Mouse (Mus musculus): Measurements from ENCODE around the gene Procr. TPM values are rescaled to one million over a fixed set of nuclear protein-coding genes. Genes with fewer than 3 reads are reported as not detected.

Gene Procr
- total and polyA plus RNA-seq, 3 experiments = 2.4 to 4.8 (median 3.0) TPM

DNA sequence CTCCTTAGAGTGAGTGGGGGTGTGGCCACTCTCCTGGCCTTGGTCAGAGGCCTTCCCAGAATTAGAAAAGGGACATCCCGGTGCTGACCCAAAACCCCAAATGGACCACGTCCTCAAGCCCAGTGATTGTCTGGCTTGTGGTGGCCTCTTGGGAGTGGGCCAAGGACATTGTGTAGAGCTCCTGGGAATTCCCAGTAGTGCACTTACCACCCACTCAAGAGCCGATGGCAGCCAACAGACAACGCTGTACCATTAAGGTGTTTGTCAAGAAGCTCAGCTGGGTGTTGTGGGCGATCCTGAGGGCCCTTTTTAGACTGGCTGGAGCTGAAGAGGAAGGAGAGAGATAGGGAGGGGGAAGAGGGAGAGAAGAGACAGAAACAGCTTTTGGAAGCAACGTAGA, 33.6 kb downstream of the Procr start:
- no peaks in the 10 kb centered on the region for H3K36me3 ChIP-seq (ENCODE audit: control insufficient read depth, insufficient read depth, low read length)
- intact Hi-C loops (cut with DNase I) = no loop called here

DNA sequence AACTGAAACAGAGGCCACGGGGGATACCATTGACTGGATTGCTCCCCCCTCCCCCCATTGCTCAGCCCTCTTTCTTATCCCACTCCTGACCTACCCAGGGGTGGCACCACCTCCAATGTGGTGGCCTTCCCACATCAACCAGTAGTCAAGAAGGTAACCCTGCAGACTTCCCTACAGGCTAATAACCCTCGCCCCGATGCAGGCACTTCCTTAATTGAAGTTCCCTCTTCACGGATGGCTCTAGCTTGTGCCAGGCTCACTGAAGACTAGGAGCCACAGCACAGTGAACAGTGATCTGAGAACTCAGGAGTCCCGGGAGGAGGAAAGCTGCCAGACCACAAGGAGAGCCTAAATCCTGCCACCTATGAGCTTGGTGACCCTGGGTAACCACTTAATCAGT, 36.0 kb downstream of the Procr start:
- Histone ChIP-seq H3K4me1 (ENCODE audit: control insufficient read depth, insufficient read depth, low read length) (no peaks in the 10 kb centered on the region), H3K27ac (no peak overlapping the region), H3K36me3 (ENCODE audit: control insufficient read depth, insufficient read depth, low read length) (no peaks in the 10 kb centered on the region), H3K79me2 (replicated peaks; ENCODE audit: control insufficient read depth, insufficient read depth, low read length) (no peaks in the 10 kb centered on the region), H3K27me3 (ENCODE audit: control insufficient read depth, insufficient read depth, low read length) (no peaks in the 10 kb centered on the region; the same call in 1 of the 2 replicates), H3K4me3 (no peak overlapping the region), H3K9ac (ENCODE audit: low read depth, low read length) (no peak overlapping the region)
- no peak for DNase-seq
- no peak for TF ChIP-seq POLR2A (IDR thresholded peaks at IDR 0.05; ENCODE audit: insufficient read depth, low read depth, low read length)
- no peak for TF ChIP-seq EP300 (IDR thresholded peaks at IDR 0.05; ENCODE audit: insufficient read depth, low read depth, low read length)
- TF ChIP-seq CTCF (IDR thresholded peaks at IDR 0.05) = no peak
- intact Hi-C loops (cut with DNase I) = no loop called here
- 71% methylated on average over 5 of the region's 5 CpGs for WGBS

More for the DNA sequence above, 33.6 kb downstream of the Procr start:
- 28% methylated on average over 6 of the region's 6 CpGs for WGBS
- H3K79me2 ChIP-seq (replicated peaks; ENCODE audit: control insufficient read depth, insufficient read depth, low read length) = no peaks in the 10 kb centered on the region
- no peak for DNase-seq
- H3K27me3 ChIP-seq (ENCODE audit: control insufficient read depth, insufficient read depth, low read length) = no peaks in the 10 kb centered on the region
- H3K4me3 ChIP-seq = no peak overlapping the region
- TF ChIP-seq POLR2A (IDR thresholded peaks at IDR 0.05; ENCODE audit: insufficient read depth, low read depth, low read length) (no peak), CTCF (IDR thresholded peaks at IDR 0.05) (no peak), EP300 (IDR thresholded peaks at IDR 0.05; ENCODE audit: insufficient read depth, low read depth, low read length) (no peak)
- H3K9ac ChIP-seq (ENCODE audit: low read depth, low read length) = no peak overlapping the region
- no peak overlapping the region for H3K27ac ChIP-seq
- H3K4me1 ChIP-seq (ENCODE audit: control insufficient read depth, insufficient read depth, low read length) = no peaks in the 10 kb centered on the region

DNA sequence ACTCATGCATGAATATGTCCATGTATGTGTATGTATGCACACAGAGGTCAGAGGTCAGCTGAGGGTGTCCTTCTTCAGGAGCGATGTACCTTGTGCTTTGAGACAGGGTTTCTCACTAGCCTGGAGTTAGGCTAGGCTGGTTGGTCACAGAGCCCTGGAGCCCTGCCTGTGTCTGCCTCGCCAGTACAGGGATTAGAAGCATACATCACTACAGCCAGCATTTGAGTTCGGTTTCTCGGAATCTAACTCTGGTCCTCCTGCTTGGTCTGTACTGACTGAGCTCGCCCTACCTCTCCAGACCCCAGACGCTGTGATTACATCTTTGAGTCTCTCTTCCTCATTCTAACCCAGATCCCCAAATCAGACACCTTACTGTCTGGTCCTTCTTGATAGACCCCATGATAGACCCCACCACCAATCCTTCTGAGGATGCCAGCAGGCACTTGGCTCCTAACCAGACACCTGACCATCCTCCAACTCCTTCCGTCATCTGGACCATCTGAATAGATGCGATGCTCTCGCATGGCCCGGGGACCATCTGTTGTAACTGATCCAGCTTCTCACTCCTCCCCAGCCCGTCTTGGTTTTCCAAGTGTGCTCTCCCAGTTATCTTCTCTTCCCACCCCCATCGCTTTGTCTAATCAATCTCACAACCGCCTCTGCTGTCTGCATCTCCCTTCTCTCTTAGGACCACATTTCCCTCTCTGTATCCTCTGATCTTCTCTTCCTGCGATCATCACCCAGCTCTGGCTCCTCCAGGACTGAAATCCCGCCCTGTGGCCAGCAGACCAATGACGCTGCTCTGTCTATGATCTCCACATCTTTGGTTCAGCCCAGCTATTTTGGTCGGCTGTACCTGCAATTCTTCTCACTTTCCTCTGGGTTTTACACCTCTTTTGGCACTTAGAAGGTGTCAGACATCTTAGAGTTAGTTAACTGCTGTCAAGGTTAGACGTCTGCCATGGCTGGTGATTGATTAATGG, 37.3 kb downstream of the Procr start:
- no peak overlapping the region for H3K27ac ChIP-seq
- DNase-seq = no peak
- 59% methylated on average over 18 of the region's 18 CpGs for WGBS
- H3K79me2 ChIP-seq (replicated peaks; ENCODE audit: control insufficient read depth, insufficient read depth, low read length) = no peaks in the 10 kb centered on the region
- H3K36me3 ChIP-seq (ENCODE audit: control insufficient read depth, insufficient read depth, low read length) = no peaks in the 10 kb centered on the region
- no peaks in the 10 kb centered on the region for H3K4me1 ChIP-seq (ENCODE audit: control insufficient read depth, insufficient read depth, low read length)
- no peak overlapping the region for H3K4me3 ChIP-seq
- intact Hi-C loops (cut with DNase I) = no loop called here
- H3K27me3 ChIP-seq (ENCODE audit: control insufficient read depth, insufficient read depth, low read length) = no peaks in the 10 kb centered on the region; the same call in 1 of the 2 replicates
- TF ChIP-seq EP300 (IDR thresholded peaks at IDR 0.05; ENCODE audit: insufficient read depth, low read depth, low read length) = no peak
- no peak for TF ChIP-seq CTCF (IDR thresholded peaks at IDR 0.05)
- TF ChIP-seq POLR2A (IDR thresholded peaks at IDR 0.05; ENCODE audit: insufficient read depth, low read depth, low read length) = no peak
- no peak overlapping the region for H3K9ac ChIP-seq (ENCODE audit: low read depth, low read length)

DNA sequence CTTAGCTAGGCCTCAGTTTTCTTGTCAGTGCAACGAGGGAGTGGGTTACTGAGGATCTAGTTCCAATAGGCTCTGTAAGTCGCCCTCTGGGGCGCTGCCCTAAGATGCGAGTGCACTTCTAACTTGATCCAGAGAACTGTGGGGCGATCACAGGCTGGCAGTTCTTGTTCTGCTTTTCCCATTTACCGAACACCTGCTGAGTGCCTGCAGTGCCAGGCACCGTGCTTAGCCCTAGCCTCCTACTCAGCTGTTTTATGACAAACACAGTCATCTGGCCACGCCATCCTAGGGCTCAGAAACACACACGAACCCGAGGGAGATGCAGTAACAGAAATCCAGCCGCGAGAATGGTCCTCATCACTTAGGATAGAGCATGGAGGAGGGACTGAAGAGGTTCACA, 42.0 kb downstream of the Procr start:
- WGBS = 44% methylated on average over 12 of the region's 12 CpGs
- no peaks in the 10 kb centered on the region for H3K4me1 ChIP-seq (ENCODE audit: control insufficient read depth, insufficient read depth, low read length)
- no peak overlapping the region for H3K4me3 ChIP-seq
- H3K27me3 ChIP-seq (ENCODE audit: control insufficient read depth, insufficient read depth, low read length) = peaks cover 2% of the 10 kb centered on the region; the same call in 1 of the 2 replicates
- intact Hi-C loops (cut with DNase I) = no loop called here
- H3K36me3 ChIP-seq (ENCODE audit: control insufficient read depth, insufficient read depth, low read length) = no peaks in the 10 kb centered on the region
- no peak overlapping the region for H3K27ac ChIP-seq
- TF ChIP-seq CTCF (IDR thresholded peaks at IDR 0.05) = no peak
- no peak for TF ChIP-seq POLR2A (IDR thresholded peaks at IDR 0.05; ENCODE audit: insufficient read depth, low read depth, low read length)
- no peak for TF ChIP-seq EP300 (IDR thresholded peaks at IDR 0.05; ENCODE audit: insufficient read depth, low read depth, low read length)
- no peak for DNase-seq
- no peak overlapping the region for H3K9ac ChIP-seq (ENCODE audit: low read depth, low read length)
- H3K79me2 ChIP-seq (replicated peaks; ENCODE audit: control insufficient read depth, insufficient read depth, low read length) = no peaks in the 10 kb centered on the region

DNA sequence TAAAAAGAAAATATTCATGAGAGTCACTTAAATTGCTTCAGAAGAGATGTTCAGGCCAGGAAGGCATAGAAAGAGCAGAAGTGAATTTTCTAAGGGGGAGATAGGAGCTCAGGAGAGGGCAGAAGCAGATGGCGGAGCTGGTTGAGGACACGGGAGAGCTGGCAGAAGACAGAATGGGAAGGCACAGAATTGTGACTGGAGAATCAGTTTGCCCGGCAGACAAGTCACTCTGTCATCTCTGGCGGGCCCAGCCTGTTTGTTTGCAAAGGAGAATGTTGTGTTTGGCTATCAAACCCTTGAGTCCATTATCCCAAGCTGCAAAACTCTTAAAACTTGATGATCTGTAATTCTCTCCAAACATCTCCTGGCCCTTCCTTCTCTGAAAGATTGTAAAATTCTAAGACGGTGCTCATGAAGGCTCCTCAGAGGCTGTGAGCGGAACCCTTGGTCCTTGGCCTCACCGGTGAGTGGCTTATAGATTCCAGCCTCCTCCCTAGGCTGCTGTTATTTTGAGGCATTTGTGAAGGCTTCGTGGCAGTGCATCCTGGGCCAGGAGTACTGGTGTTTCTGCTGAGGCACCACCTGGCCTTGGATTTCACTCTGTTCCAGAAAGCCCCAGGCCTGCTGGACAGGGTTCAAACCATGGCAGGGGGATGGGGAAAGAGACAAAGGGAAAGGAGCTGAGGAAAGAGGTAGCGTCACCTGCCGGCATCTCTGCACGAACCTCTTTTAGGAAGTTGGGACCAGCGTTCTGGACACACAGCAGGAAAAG, 43.9 kb downstream of the Procr start:
- Histone ChIP-seq H3K36me3 (ENCODE audit: control insufficient read depth, insufficient read depth, low read length) (no peaks in the 10 kb centered on the region), H3K9ac (ENCODE audit: low read depth, low read length) (no peak overlapping the region), H3K4me3 (no peak overlapping the region), H3K79me2 (replicated peaks; ENCODE audit: control insufficient read depth, insufficient read depth, low read length) (no peaks in the 10 kb centered on the region), H3K27ac (no peak overlapping the region), H3K4me1 (ENCODE audit: control insufficient read depth, insufficient read depth, low read length) (no peaks in the 10 kb centered on the region), H3K27me3 (ENCODE audit: control insufficient read depth, insufficient read depth, low read length) (peaks cover 2% of the 10 kb centered on the region; the same call in 1 of the 2 replicates)
- no peak for DNase-seq
- WGBS = 84% methylated on average over 12 of the region's 12 CpGs
- intact Hi-C loops (cut with DNase I) = no loop called here
- TF ChIP-seq CTCF (IDR thresholded peaks at IDR 0.05) (no peak), POLR2A (IDR thresholded peaks at IDR 0.05; ENCODE audit: insufficient read depth, low read depth, low read length) (no peak), EP300 (IDR thresholded peaks at IDR 0.05; ENCODE audit: insufficient read depth, low read depth, low read length) (no peak)
